Mouse (Mus musculus) lung, adult 2 months (tissue): Measurements from ENCODE around the gene Nup93. TPM values are rescaled to one million over a fixed set of nuclear protein-coding genes. Genes with fewer than 3 reads are reported as not detected.

Experiments
- DNase-seq: peaks from one replicate; pipeline ENCODE4 v3.0.0; 2022
- H3K4me1 ChIP-seq: fragments of 200-500 bp; 2 replicates; pipeline ENCODE4 v1.6.1; 2011; ENCODE audit warnings: low read length; ENCODE audit not compliant: control insufficient read depth, insufficient read depth
- H3K4me3 ChIP-seq: fragments of 200-500 bp; replicated peaks from 2 replicates; pipeline ENCODE3; 2011; ENCODE audit warnings: low read depth, mild to moderate bottlenecking, control low read depth, low read length; ENCODE audit errors: extremely low read depth
- CTCF ChIP-seq: fragments of 200-500 bp; IDR thresholded peaks from 2 replicates; pipeline ENCODE4 v1.5.1; 2011; ENCODE audit warnings: mild to moderate bottlenecking, low read length, control low read depth; ENCODE audit not compliant: insufficient read depth
- POLR2A ChIP-seq: fragments of 200-500 bp; IDR thresholded peaks from 2 replicates; pipeline ENCODE4 v1.6.1; 2011; ENCODE audit warnings: low read depth, mild to moderate bottlenecking, control low read depth, low read length, borderline replicate concordance; ENCODE audit errors: extremely low read depth
- WGBS: fragments of 180-500 bp; shearing (Covaris S2); methylation state at CpG from one replicate; pipeline ENCODE4 v1.1.7; 2018; 5-methylcytosine and 5-hydroxymethylcytosine counted together
- polyA plus RNA-seq: library from polyadenylated mRNA; depleted of rRNA; stranded (reverse); fragments of >200 nt; gene quantifications from 2 replicates; pipeline ENCODE4 v1.2.3, GENCODE M21; 2012

The Nup93 gene
- polyA plus RNA-seq, 1 experiment = 15.9 TPM

DNA sequence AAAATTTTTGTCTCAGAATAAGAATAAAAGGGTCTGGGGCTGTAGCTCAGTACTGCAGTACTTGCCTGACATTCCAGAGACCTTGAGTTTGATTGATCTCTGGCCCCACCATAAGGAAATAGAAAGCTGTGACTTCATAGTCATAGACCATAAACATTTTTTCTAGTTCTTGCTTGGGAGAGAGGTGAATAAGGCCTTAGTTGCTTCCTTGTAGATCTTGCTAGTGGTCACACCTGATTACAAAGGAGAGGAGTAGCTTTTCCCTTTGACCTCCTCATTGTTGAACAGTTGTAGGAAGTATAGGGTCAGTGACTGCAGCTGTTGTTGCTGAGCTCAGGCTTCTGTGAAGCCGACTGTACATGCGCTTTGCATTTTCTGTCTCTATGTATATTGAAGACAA lies 90.0 kb downstream of the Nup93 start:
- Histone ChIP-seq H3K4me1 (peaks cover 2% of the 10 kb centered on the region; the same call in 1 of the 2 replicates), H3K4me3 (no peak overlapping the region)
- TF ChIP-seq CTCF (no peak), POLR2A (no peak)
- DNase-seq = no peak
- WGBS = 91% methylated on average over 2 of the region's 2 CpGs

DNA sequence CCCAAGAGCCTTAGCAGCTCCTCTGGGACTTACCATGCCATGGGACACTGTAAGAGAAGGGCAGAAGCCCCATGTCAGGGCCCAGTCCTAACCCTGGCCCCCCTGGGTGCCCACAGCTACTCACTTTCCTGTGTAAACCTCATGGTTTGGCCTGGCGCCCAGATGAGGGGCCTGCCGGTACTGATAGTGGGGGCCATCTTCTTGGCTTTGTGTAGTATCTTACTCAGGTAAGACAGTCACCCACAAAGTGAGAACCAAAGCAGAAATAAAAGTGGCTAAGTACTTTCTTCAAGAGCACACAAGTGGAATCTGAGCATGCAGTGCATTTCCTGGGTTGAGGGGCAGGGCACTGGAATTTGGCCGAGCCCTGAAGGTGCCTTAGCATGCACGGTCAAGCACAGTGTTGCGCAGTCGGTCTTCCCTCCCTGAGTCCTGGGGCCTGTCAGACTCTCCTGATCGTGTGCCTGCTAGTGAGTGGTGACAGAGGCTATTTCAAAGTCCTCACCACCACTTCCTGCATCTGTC lies 92.7 kb downstream of the Nup93 start:
- Histone ChIP-seq H3K4me3 (no peak overlapping the region), H3K4me1 (peaks cover 2% of the 10 kb centered on the region; the same call in 1 of the 2 replicates)
- peak; percentile 46 for DNase-seq
- TF ChIP-seq POLR2A (no peak), CTCF (no peak)
- WGBS = 39% methylated on average over 7 of the region's 7 CpGs

DNA sequence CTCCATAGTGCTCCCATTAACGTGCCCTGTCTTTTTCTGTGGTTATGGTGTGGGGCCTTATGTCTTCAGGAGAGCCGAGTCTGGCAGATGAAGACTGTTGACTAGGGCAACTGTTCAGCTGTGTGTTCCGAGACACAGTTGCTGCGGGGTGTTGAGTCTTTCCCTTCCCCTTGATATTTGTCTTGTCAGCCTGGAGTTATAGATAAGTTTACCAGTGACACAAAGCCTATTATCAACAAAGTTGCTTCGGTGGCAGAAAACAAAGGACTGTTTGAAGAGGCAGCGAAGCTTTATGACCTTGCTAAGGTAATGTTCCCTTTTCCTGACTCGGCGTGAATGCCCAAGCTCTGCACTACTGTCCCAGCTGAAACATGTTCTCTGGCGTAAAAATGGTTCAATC lies 93.3 kb downstream of the Nup93 start:
- WGBS = 56% methylated on average over 9 of the region's 9 CpGs
- TF ChIP-seq POLR2A (no peak), CTCF (no peak)
- DNase-seq = no peak
- Histone ChIP-seq H3K4me3 (no peak overlapping the region), H3K4me1 (peaks cover 2% of the 10 kb centered on the region; the same call in 1 of the 2 replicates)

DNA sequence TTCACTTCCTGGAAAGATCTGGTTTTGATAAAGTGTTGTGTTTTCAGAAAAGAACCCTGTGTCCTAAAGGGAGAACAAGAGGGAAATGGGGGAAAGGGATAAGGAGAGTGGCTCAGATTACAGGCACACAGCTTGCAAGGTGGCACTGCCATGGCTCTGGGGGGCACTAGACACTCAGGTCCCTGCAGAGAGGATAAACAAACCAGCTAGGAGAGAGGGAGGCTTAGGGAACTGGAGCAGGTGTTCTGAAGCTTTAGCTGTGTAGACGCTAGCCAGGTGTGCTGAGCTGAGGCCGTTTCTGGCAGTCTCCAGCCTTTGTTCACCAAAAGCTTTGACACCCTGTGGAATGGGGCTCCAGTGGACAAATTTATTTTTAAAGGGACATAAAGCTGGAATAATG lies 99.7 kb downstream of the Nup93 start:
- DNase-seq = no peak
- 73% methylated on average over 2 of the region's 2 CpGs for WGBS

DNA sequence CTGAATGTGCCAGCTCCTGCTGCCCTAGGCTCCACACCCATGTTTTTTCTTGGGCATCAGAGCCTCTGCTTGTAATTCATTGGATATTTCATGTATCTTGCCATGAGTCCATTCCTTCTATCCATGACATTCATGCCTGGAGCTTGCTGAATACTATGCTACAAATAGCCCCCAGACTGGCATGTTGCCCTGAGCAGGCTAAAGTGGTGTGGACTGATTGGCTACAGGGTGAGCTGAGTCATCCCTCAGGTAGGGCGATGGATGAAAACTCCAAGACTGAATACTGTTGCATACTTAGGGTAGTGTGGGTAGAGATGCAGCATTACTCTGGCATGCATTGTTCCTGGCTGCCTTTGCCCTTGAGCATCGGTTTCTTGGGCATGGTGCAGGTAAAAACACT lies 102.9 kb downstream of the Nup93 start:
- WGBS = 89% methylated on average over 2 of the region's 2 CpGs
- DNase-seq = no peak
- Histone ChIP-seq H3K4me3 (no peak overlapping the region), H3K4me1 (no peaks in the 10 kb centered on the region)
- TF ChIP-seq CTCF (no peak), POLR2A (no peak)

More for the DNA sequence above, 99.7 kb downstream of the Nup93 start:
- H3K4me3 ChIP-seq = no peak overlapping the region
- no peaks in the 10 kb centered on the region for H3K4me1 ChIP-seq
- TF ChIP-seq CTCF (no peak), POLR2A (no peak)

DNA sequence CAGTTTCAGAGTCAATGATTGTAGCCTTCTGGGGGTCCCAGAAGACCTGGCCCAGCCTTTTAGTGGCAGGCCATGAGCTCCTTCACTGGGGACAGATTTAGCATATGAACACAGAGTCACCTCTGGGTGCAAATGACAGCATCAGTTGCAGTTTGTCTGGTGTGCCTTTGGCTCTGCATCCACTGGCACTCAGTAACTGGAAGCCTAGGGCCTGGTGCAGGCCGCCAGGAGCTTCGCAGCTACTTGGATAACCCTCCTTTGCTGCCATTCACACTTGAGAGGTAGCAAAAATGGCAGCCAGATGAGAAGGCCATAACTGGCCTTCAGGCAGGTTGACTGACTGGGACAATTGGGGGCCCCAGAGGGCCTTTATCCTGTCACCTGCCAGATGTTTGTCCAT lies 103.3 kb downstream of the Nup93 start:
- no peaks in the 10 kb centered on the region for H3K4me1 ChIP-seq
- 100% methylated on average over 2 of the region's 2 CpGs for WGBS
- H3K4me3 ChIP-seq = no peak overlapping the region
- no peak for TF ChIP-seq CTCF
- no peak for TF ChIP-seq POLR2A
- no peak for DNase-seq

DNA sequence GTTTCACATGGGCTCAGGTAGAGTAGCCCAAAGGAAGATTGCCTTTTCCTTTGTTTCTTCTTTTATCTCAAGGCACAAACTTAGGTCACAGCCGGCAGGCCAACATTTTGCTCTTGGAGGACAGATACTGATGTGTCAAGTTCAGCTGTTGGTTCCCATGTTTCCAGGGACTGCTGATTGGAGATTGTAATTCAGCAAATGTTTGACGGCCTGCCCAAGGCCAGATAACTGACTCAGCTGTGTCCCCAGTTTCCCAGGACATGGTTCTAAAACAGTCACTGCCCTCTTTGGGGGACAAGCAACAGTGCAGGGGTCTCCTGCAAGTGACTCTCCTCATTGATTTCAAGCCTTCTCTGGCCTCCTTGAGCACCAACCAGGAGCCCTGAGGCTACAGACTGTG lies 105.7 kb downstream of the Nup93 start:
- TF ChIP-seq CTCF (no peak), POLR2A (no peak)
- WGBS = 86% methylated on average over 2 of the region's 2 CpGs
- Histone ChIP-seq H3K4me3 (no peak overlapping the region), H3K4me1 (no peaks in the 10 kb centered on the region)
- no peak for DNase-seq

DNA sequence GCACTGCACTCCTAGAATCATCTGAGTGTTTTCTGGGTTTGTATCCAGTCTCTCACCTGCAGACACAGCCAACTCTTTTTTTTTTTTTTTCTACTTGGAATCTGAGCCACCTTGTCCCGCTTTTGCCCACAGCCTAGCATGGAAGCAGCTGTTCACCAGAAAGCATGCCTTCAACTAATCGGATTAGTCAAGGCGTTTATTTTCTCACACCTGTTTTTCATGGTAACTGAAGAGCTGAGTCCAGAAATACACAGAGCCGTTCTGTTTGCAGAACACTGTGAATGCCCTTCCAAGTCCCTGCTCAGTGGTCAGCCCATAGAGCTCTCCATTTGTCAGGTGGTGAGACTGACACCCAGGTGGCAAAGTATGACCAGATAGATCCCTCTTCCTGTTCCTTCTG lies 107.7 kb downstream of the Nup93 start:
- TF ChIP-seq CTCF = no peak
- no peak for TF ChIP-seq POLR2A
- no peak for DNase-seq
- WGBS = 77% methylated on average over 4 of the region's 4 CpGs
- Histone ChIP-seq H3K4me1 (no peaks in the 10 kb centered on the region), H3K4me3 (no peak overlapping the region)

DNA sequence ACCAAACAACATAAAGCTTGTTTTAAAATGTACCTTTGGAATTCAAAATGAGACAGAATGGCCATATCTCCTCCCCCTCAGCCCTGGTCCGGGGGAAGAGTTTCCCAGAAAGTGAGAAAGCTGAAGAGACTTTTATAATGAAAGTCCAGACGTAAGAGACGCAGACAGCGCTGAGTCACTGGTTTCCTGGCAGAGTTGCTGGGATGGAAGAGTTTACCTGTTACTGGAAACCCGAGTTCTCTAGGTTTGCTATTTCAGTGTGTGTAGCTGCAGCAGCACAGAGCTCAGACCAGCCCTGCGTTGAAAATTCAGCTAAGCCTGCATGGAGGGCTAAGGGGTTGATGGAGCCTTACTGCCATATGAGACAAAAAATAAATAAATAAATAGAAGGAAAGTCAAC lies 108.7 kb downstream of the Nup93 start:
- TF ChIP-seq POLR2A (no peak), CTCF (no peak)
- WGBS = 78% methylated on average over 6 of the region's 6 CpGs
- DNase-seq = no peak
- Histone ChIP-seq H3K4me1 (no peaks in the 10 kb centered on the region), H3K4me3 (no peak overlapping the region)

DNA sequence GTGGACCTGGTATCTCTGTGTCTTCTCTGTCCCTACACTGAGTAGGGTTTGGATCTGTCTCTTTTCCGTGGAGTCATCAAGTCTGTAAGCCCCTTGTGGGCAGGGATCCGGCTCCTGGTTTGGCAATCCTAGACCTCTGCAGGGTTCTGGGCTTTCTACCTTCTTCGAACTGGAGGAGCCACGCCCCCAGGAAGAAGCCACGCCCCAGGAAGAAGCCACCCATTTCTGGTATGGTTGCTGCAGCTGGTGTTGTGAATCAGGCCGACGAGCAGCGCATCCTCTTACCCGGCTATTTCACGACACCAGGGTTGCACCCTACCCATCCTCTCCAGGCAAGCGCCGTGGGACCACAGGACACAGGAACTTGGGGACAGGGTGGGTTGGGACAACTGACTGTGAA lies 109.7 kb downstream of the Nup93 start:
- no peak for TF ChIP-seq POLR2A
- no peak for TF ChIP-seq CTCF
- Histone ChIP-seq H3K4me3 (no peak overlapping the region), H3K4me1 (no peaks in the 10 kb centered on the region)
- 44% methylated on average over 12 of the region's 12 CpGs for WGBS
- DNase-seq = no peak

DNA sequence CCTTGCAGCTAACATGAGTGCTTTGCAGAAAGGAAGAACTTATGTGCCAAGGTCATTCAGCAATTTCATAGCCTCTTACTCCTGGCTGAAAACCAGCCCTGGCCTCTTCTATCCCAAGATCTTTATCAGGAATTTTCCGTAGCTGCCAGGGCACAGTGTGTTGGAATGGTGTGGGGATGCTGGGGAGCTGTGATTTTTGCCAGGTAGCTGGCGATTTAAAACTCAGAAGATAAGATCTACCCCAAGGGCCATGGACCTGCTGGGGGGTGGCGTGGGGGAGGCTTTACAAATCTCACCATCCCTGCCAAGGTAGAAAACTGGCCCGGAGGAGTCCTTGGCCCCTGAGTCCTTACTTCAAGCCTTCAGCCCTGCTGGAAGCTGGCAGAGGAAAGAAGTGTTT lies 111.7 kb downstream of the Nup93 start:
- 28% methylated on average over 4 of the region's 4 CpGs for WGBS
- H3K4me3 ChIP-seq = no peak overlapping the region
- H3K4me1 ChIP-seq = no peaks in the 10 kb centered on the region
- DNase-seq = no peak
- TF ChIP-seq CTCF (no peak), POLR2A (no peak)
